Mouse (Mus musculus) frontal cortex, postnatal 14 days (tissue): ENCODE data around the gene Rplp0.
"Not testable (repeated sequence)": the region's sequence is repeated elsewhere in the genome, so short reads cannot be mapped to it uniquely, and the experiment has no call there.

Source experiments
- DNase-seq, 2 experiments: peaks; one replicate each; pipeline ENCODE4 v3.0.0; 2022; ENCODE audit warnings: low spot score in 2 of 2

Rplp0 gene

DNA sequence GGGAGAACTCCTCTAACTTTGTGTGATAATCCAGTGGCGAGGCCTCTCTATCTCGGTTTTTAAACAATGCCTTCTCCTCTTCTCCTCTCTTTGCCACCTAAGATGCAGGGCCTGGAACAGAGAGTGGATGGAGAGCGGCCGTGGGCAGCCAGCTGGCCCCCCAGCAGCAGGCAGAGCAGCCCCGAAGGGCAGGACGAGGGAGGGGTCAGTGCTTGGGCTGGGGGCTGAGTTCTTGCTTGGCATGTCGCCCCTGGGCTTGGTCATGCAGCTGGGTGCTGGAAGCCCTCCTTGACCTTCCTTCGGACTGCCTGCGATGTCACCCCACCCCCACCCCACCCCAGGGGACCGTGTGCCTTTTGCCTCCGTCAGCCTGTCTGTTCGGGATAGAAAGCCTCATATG lies 7.9 kb upstream of the Rplp0 start:
- no peak for DNase-seq

DNA sequence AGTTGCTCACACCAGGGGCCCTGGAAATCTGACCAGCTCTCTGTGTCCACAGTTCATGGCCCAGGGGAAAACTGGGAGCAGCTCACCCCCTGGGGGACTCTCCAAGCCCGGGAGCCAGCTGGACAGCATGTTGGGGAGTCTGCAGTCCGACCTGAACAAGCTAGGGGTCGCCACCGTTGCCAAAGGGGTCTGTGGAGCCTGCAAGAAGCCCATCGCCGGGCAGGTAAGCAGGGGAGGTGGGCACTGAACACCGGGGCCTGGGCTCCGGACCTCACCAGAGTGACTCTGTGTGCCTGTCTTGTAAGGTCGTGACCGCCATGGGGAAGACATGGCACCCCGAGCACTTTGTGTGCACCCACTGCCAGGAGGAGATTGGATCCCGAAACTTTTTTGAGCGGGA lies 7.5 kb upstream of the Rplp0 start:
- DNase-seq: no peak

DNA sequence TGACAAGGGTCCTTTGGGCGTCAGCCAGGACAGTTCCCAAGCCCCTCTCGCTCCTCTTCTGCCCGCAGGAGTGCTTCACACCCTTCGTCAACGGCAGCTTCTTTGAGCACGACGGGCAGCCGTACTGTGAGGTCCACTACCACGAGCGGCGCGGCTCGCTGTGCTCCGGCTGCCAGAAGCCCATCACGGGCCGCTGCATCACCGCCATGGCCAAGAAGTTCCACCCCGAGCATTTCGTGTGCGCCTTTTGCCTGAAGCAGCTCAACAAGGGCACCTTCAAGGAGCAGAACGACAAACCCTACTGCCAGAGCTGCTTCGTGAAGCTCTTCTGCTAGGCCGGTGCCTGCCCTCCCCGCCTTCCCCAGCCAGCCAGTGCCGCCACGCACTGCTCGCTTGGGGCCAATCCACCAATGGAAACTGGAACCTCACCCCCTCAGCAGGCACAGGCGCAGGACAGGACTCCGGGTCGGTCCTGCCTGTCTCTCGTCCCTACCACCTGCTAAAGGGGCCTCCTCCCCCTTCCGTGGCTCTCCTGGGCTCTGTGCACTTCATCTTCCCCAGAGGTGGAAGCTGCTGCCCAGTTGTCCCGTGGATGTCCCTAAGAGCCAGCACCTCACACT lies 5.4 kb upstream of the Rplp0 start:
- DNase-seq: no peak

DNA sequence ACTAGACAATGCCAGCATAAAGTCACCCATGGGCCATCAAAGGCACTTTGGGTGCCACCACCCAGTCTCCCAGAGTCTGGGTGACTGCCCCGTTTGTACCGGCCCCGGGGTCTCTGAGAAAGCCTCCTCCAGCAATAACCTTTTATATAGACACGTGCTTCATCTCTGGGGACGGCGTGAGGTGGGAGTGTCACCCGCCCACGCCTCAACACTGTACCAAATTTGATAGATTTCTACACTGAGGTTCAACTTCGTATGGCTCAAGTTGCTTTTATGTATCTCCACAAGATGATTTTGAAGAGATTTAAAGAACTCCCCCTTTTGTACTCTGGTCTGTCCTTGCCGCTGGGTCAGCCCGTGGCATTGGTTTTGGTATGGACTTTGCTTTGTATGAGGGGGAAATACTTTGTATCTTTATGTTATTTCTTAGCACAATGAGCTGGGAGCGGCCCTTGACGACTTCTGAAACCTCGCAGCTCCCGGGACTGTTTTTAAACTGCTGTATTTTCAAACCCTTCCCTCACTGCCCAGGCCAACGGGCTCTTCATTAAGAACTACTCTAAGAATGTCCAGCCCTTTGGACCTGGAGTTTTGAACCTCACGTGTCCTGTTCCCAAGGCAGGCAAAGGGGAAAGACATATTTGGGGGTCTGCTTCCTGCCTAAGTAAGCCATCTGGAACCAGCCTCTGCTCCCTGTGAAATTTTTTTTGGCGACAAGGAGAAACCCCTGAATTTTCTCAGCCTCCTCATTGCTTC lies 4.6 kb upstream of the Rplp0 start:
- no peak for DNase-seq

DNA sequence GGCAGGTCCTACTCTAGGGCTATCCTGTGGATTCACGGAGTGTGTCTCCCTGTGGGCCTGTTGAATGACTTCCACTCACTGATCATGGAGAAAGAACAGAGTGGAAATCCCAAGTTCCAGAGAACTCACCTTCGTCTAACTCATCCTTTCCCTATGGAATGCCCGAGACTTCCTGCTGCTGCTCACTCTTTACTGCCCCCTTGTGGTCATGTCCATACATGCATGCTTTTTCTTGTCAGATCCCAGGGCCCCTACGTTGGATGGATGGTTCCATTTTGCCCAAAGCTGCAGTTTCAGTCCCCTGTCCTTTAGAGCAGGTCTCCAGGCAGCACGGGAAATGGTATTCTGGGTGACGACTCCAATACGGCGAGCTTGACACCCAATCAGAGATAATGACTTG lies 3.0 kb upstream of the Rplp0 start:
- peak in 1 of 2 experiments; percentile 70 for DNase-seq

DNA sequence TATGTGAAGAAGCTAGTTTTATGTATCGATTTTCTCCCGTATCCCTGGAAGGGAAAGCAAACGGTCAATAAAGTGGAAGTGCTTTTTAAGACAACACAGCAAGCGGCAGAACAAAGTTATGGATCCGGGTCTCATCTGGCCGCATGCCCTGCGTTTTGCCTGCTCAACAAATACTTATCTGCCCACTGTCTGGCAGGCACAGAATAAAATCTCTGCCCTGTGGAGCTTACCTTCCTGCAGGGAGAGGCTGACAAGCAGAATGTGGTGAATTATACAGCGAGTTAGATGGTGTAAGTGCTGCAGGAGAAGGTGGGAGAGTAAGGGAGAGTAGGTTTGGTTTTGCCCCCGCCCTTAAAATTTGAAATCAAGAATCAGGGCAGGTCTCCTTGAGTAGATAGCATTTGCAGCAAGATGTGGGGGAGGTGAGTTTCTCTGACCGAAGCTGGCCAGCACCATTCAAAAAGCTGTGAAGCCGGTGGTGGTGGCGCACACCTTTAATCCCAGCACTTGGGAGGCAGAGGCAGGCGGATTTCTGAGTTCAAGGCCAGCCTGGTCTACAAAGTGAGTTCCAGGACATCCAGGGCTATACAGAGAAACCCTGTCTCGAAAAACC lies 979 bp upstream of the Rplp0 start:
- no peak for DNase-seq

DNA sequence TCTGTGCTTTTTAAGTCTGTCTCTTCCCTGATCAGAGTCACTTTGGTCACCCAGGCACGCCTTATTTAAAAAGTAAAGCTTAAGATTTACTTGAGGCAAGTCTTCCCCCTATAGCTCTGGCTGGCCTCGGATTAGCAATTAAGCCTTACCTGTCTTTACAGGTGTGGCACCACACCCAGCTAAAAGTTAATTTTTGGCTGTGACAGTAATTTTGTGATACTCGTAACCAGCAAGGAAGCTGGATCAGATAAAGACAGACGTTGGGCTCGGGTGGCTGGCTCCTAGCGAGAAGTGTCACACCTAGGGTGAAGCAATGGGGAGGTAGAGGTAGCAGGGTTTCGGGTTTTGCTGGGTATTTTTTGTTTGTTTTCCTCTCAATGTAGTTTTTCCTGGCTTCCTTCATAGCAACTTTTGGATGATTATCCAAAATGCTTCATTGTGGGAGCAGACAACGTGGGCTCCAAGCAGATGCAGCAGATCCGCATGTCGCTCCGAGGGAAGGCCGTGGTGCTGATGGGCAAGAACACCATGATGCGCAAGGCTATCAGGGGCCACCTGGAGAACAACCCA lies 1.2 kb downstream of the Rplp0 start:
- DNase-seq: no peak

DNA sequence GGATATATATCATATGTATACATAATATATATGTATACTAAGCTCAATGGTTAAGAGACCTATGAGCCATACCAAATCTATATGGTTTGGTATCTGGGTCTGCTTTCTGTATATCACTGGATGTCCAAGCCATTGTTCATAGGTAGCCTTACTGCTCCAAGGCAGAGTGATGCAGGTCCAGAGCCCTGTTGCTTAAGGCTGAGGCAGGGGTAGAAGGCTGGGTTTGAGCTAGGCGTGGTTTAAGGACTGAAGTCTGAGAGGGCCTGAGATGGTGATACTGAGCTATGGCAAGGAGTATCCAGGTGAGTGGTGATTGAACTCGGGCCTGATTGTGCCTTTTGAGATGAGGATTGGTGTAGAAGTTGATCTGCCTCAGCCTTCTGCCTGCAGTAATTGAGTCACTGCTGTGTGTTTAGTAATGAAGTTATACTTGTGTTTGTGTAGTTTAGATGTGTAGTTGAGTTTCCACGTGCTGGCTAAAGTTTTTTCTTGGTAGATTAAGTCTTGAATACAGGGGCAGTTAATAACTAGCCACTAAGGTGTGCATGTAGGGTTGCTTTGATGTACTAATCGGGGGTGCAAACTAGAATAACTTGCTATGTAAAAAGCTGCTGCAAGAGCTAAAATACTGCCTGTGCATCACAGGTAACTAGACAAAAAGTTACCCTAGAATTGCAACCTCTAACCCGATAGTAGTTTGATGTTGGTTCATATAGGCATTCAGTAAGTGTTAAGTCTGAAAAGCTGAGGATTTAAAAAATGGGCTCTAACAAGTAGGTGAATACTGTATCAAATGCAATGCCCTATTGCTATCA lies 4.7 kb downstream of the Rplp0 start:
- DNase-seq: no peak

DNA sequence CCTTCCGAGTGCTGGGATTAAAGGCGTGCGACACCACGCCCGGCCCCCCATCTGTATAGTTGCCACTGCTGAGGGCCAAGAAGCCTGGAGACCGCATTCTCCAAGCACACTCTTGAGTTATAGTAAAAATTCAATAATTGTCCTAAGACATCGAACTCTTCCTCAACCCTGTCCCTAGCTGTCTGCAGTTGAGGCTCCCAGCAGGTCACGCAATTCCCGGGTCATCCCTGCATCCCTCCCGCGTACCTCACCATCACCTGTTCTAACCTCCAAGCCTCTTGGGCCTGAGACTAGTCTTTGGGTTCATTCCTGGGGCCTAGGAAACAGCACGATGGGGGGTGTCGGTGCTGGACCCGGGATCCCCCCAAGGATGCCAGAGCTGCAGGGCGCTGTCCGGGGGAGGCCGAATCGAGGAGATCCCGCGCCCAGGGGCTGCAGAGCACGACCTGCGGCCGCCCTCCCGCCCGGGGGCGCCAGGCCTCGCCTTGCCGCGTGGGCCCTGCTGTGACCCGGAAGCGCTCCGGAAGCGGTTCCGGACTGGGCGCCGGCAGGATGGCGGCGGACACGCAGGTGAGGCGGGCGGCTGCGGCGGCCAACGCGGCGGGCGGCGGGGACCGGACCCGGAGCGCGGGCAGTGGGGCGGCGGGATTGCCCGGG lies 5.6 kb downstream of the Rplp0 start, which contains the start of gene Gcn1l1:
Gene Gcn1l1, plus strand, starts transcription at position 518 of the 657 bp plus-strand sequence.
- peak in 1 of 2 experiments; percentile 61 for DNase-seq

DNA sequence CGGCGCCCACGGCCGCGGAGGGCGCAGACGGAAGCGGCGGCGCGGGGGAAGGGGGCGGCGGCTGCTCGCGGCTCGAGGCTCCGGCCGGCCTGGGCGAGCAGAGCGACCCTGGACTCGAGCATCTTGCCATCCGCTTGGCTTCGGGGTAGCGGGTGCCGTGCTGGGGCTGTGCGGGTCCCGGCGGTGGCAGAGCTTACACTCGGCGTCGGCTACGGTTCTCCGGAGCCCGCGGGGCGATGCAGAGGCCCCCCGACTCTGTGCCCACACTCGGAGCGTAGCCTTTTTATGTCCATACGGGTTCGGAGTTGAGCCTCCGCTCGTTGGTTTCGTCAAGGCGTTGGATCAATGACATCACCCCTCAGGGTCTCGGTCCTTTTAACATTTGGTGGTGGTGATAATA lies 6.1 kb downstream of the Rplp0 start:
- no peak for DNase-seq

DNA sequence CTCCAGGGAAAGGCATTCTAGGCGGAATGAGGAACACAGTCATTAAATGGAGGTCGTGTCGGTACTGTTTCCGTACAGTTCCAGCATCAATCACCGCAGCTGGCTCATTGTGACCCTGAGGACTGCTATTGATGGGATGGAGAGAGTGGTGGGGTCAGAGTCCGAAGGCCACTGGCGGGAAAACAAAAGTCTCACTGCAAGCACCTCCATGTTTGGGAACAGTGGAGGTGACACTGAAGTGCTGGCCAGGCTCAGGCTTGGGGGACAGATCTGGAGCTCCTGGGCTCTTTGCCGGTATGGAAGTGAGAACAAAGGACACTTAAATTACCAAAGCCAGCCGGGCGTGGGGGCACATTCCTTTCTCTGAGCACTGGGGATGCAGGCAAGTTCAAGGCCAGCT lies 9.4 kb downstream of the Rplp0 start:
- no peak for DNase-seq

DNA sequence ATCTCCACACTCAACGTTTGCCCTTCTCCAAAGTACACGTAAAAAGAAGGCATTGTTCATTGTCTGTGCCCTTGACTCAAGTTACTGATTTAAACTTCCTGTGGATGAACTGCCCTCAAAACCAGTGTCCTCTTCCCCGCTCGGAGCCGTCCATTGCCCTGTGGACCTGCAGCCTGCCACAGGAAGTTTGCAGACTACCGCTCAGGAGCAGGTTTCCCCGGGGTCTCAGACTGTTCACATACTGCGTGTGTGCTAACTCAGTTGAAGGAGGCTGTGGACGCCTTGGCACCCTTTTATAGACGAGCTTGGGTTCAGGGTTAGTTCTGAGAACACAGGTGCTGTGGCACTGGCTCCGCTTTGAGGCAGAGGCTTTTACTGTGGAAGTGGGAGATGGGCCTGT lies 10.0 kb downstream of the Rplp0 start:
- DNase-seq: no peak

DNA sequence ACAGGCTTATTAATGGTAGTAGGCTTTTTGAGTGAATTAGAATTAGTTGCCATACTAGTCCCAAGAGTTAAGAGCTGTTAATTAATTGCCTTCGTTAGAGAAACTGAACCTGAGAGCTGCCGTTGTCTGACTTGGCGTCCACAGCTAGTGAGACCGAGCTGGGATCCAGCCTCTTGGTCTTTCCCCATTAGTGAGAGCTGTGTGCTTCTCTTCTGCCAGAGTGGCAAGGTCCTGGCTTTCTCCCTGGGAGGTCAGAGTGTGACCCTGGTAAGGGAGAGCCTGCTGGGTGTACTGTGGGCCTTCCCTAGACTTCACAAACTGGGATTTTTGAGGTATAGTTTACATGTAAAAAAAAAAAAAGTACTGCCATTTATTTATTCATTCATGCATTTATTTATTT lies 10.5 kb downstream of the Rplp0 start:
- no peak for DNase-seq

DNA sequence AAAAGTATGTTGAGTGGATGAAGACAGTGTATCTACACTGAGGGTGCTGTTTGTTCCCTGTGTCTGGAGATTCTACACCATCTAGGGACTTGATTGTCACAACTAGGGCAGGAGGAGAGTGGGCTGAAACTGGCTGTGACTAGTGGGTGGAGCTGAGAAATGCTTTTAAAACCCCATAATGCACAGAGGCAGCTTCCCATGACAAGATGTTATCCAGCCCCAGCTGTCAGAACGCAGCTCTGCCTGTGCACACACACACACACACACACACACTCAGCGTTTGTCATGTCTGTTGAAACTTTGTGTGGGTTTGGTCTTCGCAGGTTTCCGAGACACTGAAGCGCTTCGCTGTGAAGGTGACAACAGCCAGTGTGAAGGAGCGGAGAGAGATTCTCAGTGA lies 11.8 kb downstream of the Rplp0 start:
- DNase-seq: peak; percentile 48 to 70

DNA sequence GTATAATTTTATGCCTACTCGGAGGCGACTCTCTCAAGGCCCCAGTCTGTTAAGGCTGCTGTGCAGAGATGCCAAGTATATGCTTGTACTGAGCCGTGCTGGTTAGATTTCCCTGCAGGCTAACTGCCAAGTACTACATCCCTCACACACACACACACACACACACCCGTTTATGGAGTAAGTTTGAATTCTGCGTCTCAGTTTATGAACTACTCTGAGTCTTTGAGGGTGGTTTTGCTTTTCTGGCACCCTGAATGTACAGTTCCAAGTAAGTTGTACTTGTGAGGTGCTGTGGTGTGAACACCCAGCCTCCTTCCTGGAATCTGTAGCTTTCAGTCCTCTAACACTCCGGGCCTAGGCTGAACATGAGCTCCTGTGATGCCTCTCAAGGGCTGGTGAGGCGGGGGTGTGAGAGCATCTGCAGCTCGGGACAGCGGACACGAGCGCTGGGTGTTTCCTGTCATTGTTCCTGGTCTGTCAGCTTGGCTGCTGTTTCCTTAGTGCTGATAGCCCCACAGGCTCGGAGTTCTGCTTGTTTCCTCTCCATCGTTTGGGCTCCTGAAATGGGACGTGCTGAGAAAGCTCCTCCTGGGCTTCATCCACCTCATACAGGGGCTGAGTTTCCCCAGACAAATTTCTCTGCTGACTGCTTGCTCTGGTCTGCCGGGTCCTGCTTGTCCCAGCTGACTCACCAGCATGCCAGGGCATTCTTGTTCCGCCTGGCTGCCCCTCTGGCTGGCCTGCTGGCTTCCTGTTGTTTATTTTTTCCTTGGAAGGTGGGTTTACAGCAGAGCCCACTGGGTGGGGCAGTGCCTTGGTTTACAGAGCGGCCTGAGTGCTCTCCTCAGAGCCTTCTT lies 13.6 kb downstream of the Rplp0 start:
- DNase-seq: no peak

DNA sequence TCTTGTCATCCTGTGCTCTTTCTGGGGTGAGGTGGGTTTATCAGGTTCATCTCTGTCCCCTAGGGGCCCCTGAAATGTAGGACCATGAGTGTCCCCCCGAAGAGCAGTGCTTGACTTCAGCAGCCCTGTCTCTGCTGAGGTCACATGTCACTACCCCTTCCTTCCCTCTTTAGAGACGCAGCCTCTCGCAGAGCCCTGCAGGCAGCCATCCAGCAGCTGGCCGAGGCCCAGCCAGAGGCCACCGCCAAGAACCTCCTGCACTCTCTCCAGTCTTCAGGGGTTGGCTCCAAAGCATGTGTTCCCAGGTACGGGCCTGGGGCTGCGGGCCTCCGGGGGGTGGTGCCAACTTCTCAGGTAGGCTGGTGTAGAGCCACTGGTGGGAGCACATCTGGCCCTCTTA lies 15.7 kb downstream of the Rplp0 start:
- DNase-seq: no peak

DNA sequence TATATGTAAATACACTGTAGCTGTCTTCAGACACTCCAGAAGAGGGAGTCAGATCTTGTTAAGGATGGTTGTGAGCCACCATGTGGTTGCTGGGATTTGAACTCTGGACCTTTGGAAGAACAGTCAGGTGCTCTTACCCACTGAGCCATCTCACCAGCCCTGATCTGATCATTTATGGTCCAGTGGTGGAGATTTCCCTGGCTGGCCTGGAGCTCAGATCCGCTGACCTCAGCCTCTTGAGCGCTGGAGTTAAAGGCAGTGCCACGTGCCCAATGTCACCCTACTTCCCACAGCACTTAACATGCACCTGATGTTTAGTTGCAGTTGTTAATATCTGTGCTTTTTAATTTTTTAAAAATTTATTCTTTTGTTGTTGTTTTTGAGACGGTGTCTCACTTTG lies 18.4 kb downstream of the Rplp0 start:
- DNase-seq: not testable (repeated sequence)

DNA sequence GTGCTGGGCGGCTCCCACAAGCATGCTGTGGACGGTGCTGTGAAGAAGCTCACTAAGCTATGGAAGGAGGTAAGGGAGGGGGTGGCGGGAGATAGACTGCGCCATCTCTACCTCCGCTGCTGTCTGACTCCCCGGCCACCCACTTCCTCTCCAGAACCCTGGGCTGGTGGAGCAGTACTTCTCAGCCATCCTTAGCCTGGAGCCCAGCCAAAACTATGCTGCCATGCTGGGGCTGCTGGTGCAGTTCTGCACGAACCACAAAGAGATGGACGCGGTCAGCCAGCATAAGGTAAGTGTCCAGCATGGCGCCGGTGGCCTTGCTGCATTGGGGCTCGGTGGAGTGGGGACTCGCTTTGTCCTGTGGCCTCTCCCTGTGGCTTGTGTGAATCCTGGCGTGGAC lies 19.7 kb downstream of the Rplp0 start:
- no peak for DNase-seq

DNA sequence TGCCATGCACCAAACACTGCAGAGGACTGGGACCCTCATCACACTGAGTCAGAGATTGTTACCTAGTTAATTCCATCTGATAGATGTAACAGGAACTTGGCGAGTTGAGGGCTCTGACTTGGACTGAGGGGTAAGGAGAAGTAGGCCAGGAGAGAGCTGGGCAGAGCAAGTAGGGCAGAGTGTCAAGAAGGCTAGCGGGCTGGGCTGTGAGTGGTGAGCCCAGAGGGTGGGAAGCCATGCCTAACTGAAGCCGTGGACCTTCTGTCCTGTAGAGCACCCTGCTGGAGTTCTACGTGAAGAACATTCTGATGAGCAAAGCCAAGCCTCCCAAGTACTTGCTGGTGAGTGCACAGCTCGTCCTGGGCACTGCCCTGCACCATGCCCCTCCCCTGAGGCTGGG lies 20.1 kb downstream of the Rplp0 start:
- no peak for DNase-seq

DNA sequence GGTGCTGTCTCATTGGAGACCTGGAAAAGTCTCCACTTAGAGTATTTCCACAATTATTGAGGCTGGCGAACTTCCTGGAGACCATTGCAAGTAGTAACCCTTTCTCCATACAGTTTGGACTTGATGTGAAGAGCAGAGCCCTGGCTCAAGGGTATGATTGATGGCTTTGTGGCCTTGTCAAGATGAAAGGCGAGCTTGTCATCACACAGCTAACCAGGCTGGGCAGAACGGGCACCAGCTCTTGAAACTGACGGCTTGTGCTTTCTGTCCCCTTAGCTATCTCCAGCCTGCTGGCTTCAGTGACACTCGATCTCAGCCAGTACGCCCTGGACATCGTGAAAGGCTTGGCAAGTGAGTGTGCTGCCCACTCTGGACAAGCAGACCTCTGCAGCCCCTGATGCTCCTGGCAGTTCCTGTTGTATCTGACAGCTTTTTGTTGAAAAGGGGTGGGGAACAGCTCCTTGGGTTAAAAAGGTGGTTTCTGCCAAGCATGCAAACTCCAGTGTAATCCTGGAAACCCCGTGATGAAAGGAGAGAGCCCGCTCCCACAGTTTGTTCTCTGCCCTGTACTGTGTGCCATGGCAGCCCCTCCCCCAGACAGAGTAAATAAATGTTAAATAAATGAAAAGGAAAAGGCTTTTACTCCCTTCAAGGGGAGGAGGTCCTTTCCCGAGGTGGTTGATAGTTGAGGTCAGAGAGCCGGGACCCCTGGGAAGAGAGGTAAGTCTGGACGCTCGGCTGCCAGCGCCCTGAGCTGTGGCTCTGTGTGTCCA lies 21.1 kb downstream of the Rplp0 start:
- no peak for DNase-seq
